Mouse (Mus musculus) gastrocnemius, postnatal 14 days (tissue): ENCODE results near the gene Fance. TPM values are rescaled to one million over a fixed set of nuclear protein-coding genes. Genes with fewer than 3 reads are reported as not detected.

Experiments used
- DNase-seq: peaks from one replicate; pipeline ENCODE4 v3.0.0; 2021; ENCODE audit warnings: mixed read lengths
- intact Hi-C: fragments of 180-260 bp; cut with DNase I; formaldehyde crosslinking; loops from one replicate; pipeline ENCODE4 v1.15.1; 2025; ENCODE audit warnings: low total_unique reads
- long read RNA-seq, 2 experiments: library from polyadenylated mRNA; stranded (forward); transcript quantifications; one replicate each; pipeline ENCODE4 v2.0.0; 2021
- total RNA-seq, 2 experiments: library from RNA; stranded (reverse); gene quantifications; 2 replicates each; pipeline ENCODE4 v1.2.3; 2021

The Fance gene
- total RNA-seq, result 10 to 100 TPM; 10.2 to 10.4 TPM
- long read RNA-seq, experiment 1, transcript Fance-203 (10 exons, 2,025 nt), result major isoform, 5 of 12 reads
- long read RNA-seq, experiment 1, partial matches to known transcripts, result 0 of 12 reads
- long read RNA-seq, experiment 1, other reads (novel, unspliced or antisense), result 6 of 12 reads
- long read RNA-seq, experiment 2, transcript Fance-203 (10 exons, 2,025 nt), result major isoform, 6 of 20 reads
- long read RNA-seq, experiment 2, partial matches to known transcripts, result 1 of 20 reads
- long read RNA-seq, experiment 2, other reads (novel, unspliced or antisense), result 11 of 20 reads

- intact Hi-C loops, result no loop called here
- peak; percentile 97 for DNase-seq
Measured at GRCm38 (mm10) chr17:28313212-28313879, at the start of gene Fance. Gene Fance (plus strand): TSS chr17:28313519.

GRCm38 (mm10) chr17:28267251-28267650 is 46.1 kb upstream of the Fance start:
- intact Hi-C loops, result loop anchor here (5.0 kb wide), 1 partner anchor 35 kb away; no protein-coding TSS in a partner anchor
- no peak for DNase-seq

GRCm38 (mm10) chr17:28270165-28270564 is 43.2 kb upstream of the Fance start:
- intact Hi-C loops, result no loop called here
- DNase-seq, result no peak

GRCm38 (mm10) chr17:28271537-28272266 is 41.6 kb upstream of the Fance start:
- DNase-seq, result no peak
- intact Hi-C loops, result no loop called here

GRCm38 (mm10) chr17:28272281-28272680 is 41.0 kb upstream of the Fance start:
- DNase-seq, result no peak
- intact Hi-C loops, result no loop called here

GRCm38 (mm10) chr17:28272837-28273236 is 40.5 kb upstream of the Fance start:
- no peak for DNase-seq
- intact Hi-C loops, result no loop called here

- DNase-seq, result no peak
- intact Hi-C loops, result no loop called here
Measured at GRCm38 (mm10) chr17:28274739-28275138, 38.6 kb upstream of the Fance start.

- intact Hi-C loops, result no loop called here
- no peak for DNase-seq
Measured at GRCm38 (mm10) chr17:28277226-28277625, 36.1 kb upstream of the Fance start.

GRCm38 (mm10) chr17:28277721-28278120 is 35.6 kb upstream of the Fance start:
- DNase-seq, result no peak
- intact Hi-C loops, result no loop called here

- intact Hi-C loops, result no loop called here
- DNase-seq, result no peak
Measured at GRCm38 (mm10) chr17:28278156-28278555, 35.2 kb upstream of the Fance start.

- DNase-seq, result no peak
- intact Hi-C loops, result no loop called here
Measured at GRCm38 (mm10) chr17:28279236-28279635, 34.1 kb upstream of the Fance start.

- intact Hi-C loops, result no loop called here
- peak; percentile 74 for DNase-seq
Measured at GRCm38 (mm10) chr17:28279780-28280422, 33.4 kb upstream of the Fance start.

- intact Hi-C loops, result no loop called here
- no peak for DNase-seq
Measured at GRCm38 (mm10) chr17:28280423-28280800, 32.9 kb upstream of the Fance start.

- intact Hi-C loops, result no loop called here
- DNase-seq, result no peak
Measured at GRCm38 (mm10) chr17:28280831-28281377, 32.4 kb upstream of the Fance start.

- no peak for DNase-seq
- intact Hi-C loops, result no loop called here
Measured at GRCm38 (mm10) chr17:28281866-28282441, 31.4 kb upstream of the Fance start.

- intact Hi-C loops, result no loop called here
- no peak for DNase-seq
Measured at GRCm38 (mm10) chr17:28283199-28283598, 30.1 kb upstream of the Fance start.

GRCm38 (mm10) chr17:28286133-28286532 is 27.2 kb upstream of the Fance start:
- intact Hi-C loops, result no loop called here
- DNase-seq, result no peak

GRCm38 (mm10) chr17:28286964-28287363 is 26.4 kb upstream of the Fance start:
- no peak for DNase-seq
- intact Hi-C loops, result no loop called here

- intact Hi-C loops, result no loop called here
- no peak for DNase-seq
Measured at GRCm38 (mm10) chr17:28287578-28287977, 25.7 kb upstream of the Fance start.
